Mouse (Mus musculus) kidney, postnatal 36 days (tissue): Measurements from ENCODE around the gene Bcas3.

Source experiments
- DNase-seq, 2 experiments: peaks; one replicate each; pipeline ENCODE4 v3.0.0; 2021 to 2022; ENCODE audit warnings: mixed read lengths in 2 of 2

The Bcas3 gene

GRCm38 (mm10) chr11:85760486-85761141, 407.6 kb downstream of the Bcas3 start:
- DNase-seq, result peak; percentile 19 to 30

- no peak for DNase-seq
Measured at GRCm38 (mm10) chr11:85761170-85761569, 408.2 kb downstream of the Bcas3 start.

GRCm38 (mm10) chr11:85763655-85764054, 410.7 kb downstream of the Bcas3 start:
- DNase-seq, result peak; percentile 25 to 74

GRCm38 (mm10) chr11:85766106-85766723, 413.2 kb downstream of the Bcas3 start:
- DNase-seq, result peak in 1 of 2 experiments; percentile 29

GRCm38 (mm10) chr11:85766811-85767210, 413.8 kb downstream of the Bcas3 start:
- no peak for DNase-seq

GRCm38 (mm10) chr11:85769740-85770139, 416.8 kb downstream of the Bcas3 start:
- no peak for DNase-seq

- no peak for DNase-seq
Measured at GRCm38 (mm10) chr11:85773391-85773790, 420.4 kb downstream of the Bcas3 start.

- no peak for DNase-seq
Measured at GRCm38 (mm10) chr11:85774707-85775106, 421.7 kb downstream of the Bcas3 start.

GRCm38 (mm10) chr11:85775492-85775891, 422.5 kb downstream of the Bcas3 start:
- DNase-seq, result peak; percentile 37 to 51

- no peak for DNase-seq
Measured at GRCm38 (mm10) chr11:85776861-85777360, 423.9 kb downstream of the Bcas3 start.

GRCm38 (mm10) chr11:85777950-85778349, 425.0 kb downstream of the Bcas3 start:
- no peak for DNase-seq

GRCm38 (mm10) chr11:85780303-85780702, 427.3 kb downstream of the Bcas3 start:
- DNase-seq, result no peak

- no peak for DNase-seq
Measured at GRCm38 (mm10) chr11:85786113-85786718, 433.2 kb downstream of the Bcas3 start.

- DNase-seq, result no peak
Measured at GRCm38 (mm10) chr11:85789750-85790149, 436.8 kb downstream of the Bcas3 start.

GRCm38 (mm10) chr11:85790267-85790666, 437.3 kb downstream of the Bcas3 start:
- DNase-seq, result no peak

- peak; percentile 19 to 29 for DNase-seq
Measured at GRCm38 (mm10) chr11:85791212-85791611, 438.2 kb downstream of the Bcas3 start.

GRCm38 (mm10) chr11:85792534-85793215, 439.7 kb downstream of the Bcas3 start:
- peak in 1 of 2 experiments; percentile 30 for DNase-seq

GRCm38 (mm10) chr11:85799456-85799855, 446.5 kb downstream of the Bcas3 start:
- no peak for DNase-seq

- no peak for DNase-seq
Measured at GRCm38 (mm10) chr11:85799856-85800255, 446.9 kb downstream of the Bcas3 start.

- DNase-seq, result peak; percentile 48 to 60
Measured at GRCm38 (mm10) chr11:85800380-85800779, 447.4 kb downstream of the Bcas3 start.

- no peak for DNase-seq
Measured at GRCm38 (mm10) chr11:85804048-85804447, 451.1 kb downstream of the Bcas3 start.

GRCm38 (mm10) chr11:85805779-85806178, 452.8 kb downstream of the Bcas3 start:
- DNase-seq, result no peak

GRCm38 (mm10) chr11:85807353-85807752, 454.4 kb downstream of the Bcas3 start:
- peak in 1 of 2 experiments; percentile 52 for DNase-seq
